Mouse (Mus musculus) activated CD4-positive, CD25-positive, alpha-beta regulatory T cell, adult 4 months (primary cell): ENCODE data around the gene Rfc4. TPM values are rescaled to one million over a fixed set of nuclear protein-coding genes. Genes with fewer than 3 reads are reported as not detected.

Source experiments
- ATAC-seq: one replicate; pipeline ENCODE4 v1.8.0; 2017
- polyA plus RNA-seq, 2 experiments: library from polyadenylated mRNA; unstranded; fragments of 100-300 nt; shearing (Covaris generic); gene quantifications; one replicate each; pipeline ENCODE4 v1.2.1; 2017

The Rfc4 gene
- polyA plus RNA-seq, 2 experiments from 2014 or later, result 51.8 to 68.2 TPM

DNA sequence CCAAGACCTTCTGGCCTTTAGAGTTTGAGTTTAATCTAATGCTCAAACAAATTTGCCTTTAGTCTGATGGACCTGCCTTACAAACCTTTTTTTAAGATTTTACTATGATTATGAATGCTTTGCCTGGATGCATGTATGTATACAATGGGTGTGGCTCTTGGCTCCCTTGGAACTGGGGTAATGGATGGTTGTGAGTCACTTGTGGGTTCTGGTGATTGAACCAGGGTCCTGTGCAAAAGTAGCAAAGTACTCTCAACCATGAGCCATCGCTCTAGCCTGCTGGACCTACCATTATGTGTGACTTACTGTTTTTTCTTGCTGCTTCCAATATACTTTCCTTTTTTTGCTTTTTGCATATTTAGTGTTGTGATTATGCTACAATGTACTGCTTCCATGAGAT lies 4.8 kb upstream of the Rfc4 start:
- no peak for ATAC-seq

DNA sequence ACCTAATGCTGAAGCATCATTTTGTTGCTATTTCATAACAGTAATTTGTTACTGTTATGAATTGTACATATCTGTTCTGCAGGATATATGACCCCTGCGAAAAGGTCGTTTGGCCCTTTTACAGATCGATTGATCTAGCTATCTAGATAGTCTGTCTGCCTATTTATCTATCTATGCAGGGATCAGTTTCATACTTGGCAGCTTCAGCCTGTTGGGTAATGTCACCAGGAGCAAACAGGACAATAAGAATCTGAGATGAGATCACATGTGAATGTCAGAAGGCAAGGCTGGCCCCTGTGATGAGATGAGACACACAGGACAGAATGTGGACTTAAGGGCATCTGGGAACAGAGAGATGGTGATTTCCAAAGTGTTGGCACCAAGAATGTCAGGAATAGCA lies 2.8 kb upstream of the Rfc4 start:
- no peak for ATAC-seq

DNA sequence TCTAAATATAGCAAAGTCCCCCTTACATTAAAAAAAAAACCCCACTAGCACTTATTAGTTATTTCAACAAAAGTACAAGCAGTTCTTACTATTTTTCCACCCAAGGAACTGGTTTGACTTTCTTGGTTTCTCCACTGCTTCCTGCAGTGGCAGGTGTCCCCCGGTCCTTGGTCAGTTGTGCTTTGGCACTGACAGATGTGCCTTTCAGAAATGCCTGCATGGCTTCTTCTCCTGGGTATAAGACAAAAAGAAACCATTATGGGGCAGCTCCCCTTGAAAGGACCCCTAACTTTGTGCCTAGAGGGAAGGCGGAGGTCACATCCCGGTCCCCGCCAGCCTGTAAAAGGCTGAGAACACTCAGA lies 245 bp downstream of the Rfc4 start:
- ATAC-seq, result no peak

DNA sequence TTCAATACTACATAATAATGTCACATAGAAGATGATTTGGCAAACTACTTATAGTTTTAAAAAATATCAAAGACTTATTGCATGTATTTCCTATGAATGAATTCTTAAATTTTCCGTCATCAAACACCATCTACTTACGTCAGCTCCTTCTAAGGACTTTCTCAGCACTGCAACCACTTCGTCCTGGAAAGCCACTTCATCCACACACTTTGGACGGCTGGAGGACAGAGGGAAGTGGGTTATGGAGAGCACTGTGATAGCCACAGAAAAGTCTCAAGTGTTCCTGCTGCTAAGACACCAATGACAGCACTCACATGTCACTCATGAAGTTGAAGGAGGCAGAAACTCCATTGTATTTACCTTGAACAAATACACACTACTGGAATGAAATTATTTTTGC lies 3.1 kb downstream of the Rfc4 start:
- no peak for ATAC-seq

DNA sequence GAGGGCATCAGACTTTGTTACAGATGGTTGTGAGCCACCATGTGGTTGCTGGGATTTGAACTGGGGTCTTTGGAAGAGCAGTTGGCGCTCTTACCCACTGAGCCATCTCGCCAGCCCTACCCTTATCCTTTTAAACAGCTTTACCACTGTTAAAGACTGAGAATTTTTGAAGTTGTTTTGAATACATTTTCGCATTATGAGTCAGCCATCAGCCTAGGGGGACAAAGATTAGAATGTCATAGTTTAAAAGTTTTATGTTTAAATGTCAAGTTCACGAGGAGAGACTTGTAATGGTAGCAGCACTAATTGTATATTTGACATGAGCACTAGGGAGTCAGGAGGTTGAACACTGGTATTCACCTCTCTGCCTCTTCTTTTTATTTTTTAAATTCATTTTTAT lies 4.4 kb downstream of the Rfc4 start:
- no peak for ATAC-seq

DNA sequence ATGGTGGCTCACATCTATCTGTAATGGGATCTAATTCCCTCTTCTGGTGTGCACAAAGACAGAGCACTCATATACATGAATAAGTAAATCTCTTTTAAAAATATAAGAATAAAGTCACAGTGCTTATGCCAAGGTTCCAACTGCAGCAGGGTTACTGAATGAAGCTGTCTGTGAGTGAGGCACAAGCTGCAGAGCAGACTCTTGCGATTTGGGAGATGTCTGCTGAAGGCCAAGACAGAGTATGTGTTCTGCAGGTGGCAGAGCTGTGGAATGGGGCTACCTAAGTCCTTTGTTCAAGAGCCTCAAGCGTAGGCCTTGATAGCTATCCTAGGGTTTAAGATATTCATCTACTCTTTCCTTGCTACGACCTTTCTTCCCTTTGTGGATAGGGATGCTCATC lies 5.1 kb downstream of the Rfc4 start:
- ATAC-seq, result no peak

DNA sequence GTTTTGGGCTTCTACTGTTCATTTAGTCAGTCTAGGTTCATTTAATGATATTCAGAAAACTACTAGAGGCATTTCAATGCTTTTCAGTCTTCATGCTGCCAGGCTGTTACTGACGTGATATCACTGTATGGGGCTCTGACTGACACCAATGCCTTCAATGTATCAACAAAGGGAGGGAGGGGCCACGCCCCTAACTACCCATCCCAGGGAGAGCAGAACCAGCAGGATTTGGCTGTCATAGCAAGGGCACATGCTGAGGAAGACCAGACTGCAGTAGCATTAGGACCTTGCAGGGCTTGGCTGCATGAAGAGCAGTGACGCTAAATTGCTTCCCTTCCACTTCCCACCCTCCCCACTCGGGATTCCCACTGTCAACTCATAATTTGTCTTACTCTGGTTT lies 10.4 kb downstream of the Rfc4 start:
- ATAC-seq, result no peak

DNA sequence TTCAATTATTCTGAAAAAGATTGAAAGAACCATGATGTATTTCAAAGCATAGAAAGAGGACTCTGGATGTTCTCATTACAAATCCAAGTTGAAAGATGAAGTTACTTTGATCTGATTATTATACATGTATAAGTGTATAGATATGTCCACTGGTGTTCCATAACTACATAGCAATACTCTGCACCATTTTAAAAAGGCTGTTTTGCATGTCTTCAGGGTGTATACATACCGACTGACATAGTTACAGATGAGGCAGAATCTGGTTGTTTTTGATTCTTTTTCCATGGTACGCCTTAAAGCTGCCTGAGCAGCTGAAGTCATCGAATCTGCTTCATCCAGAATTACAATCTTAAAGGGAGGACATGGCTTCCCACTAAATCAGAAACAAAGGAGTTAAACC lies 12.1 kb downstream of the Rfc4 start:
- no peak for ATAC-seq

DNA sequence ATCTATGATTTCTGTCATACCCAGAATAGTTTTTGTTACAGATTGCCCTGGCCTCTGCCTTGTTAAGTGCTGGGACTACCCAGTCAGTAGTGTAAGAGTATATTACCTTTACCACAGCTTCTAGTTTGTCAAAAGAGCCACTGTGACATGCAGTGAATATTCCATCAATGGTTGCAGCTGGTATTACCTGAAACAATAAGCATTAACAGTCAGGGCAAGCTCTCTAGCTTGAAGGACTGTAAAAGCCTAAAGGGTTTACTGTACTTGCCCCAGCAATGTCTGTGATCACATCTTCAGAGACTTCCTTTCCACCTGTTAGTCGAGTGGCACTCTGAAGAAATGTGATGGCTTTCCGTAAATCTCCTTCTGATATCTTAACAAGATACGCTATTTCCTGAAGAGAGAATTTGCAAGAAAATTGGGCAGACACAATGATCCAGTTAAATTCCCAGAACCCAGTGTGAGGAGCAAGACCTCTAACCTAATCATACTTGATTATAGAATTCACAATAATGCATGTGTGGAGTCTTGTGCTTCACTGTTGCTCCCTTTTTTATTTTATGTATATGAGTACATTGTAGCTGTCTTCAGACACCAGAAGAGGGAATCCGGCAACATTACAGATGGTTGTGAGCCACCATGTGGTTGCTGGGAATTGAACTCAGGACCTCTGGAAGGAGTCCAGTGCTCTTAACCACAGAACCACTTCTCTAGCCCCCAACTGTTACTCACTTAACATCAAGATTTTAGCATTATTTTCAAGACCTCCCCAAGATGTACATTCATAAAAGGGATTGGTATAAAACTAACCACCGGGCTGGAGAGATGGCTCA lies 13.0 kb downstream of the Rfc4 start:
- ATAC-seq, result no peak

DNA sequence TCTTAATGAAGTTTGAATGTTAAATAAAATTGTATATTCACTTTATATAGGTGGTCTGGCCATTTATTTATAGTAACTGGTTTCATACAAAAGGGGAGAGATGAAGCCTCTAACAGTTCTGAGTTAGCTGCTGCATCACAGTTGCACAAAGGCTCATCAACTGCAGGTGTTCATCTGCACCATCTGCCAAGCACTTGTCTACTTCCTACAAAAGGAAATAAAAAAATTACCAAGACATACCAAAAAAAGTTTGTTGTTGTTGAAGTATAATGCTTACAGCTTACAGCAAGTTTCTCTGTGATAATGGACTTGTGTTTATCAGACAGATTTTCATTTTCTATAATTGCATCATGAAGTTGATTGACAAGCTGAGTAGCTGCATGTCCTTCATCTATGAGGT lies 13.6 kb downstream of the Rfc4 start:
- no peak for ATAC-seq

DNA sequence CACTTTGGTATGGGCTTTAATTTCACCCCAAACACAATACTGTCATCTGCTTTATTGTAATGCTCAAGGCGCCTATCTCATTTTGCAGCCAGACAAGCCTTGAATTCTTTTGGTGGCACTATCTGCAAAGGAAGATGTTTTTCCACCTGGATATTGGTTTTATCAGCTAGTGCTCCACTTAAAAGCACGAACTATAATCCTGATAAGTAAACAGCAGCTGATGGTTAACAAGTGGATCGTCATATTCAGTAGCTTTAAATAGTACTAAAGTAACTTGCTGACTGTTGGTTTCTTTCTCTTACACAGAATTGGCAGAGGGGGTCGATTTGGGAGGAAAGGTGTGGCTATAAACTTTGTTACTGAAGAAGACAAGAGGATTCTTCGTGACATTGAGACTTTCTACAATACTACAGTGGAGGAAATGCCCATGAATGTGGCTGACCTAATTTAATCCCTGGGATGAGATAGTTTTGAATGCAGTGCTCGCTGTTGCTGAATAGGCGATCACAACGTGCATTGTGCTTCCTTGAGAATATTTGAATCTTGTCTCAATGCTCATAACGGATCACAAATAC lies 14.6 kb downstream of the Rfc4 start:
- no peak for ATAC-seq

DNA sequence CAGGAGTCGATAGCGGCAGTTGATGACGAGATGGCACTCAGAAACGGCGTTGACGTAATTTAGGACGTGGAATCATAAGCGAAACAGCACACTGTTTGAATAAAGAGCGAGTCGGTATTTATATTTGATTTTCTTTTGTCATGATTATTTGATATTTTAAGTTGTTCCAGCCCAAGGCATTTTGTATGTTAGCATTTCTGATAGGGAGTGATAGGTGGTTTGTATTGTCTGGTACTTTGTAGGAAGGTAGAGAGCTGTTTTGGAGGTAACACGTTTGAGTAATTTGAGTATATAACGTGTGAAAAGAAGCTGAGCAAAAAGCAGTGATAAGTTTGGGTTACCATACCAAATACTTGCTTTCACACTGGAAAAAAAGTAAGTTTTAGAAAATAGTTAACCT lies 15.2 kb downstream of the Rfc4 start:
- ATAC-seq, result no peak

DNA sequence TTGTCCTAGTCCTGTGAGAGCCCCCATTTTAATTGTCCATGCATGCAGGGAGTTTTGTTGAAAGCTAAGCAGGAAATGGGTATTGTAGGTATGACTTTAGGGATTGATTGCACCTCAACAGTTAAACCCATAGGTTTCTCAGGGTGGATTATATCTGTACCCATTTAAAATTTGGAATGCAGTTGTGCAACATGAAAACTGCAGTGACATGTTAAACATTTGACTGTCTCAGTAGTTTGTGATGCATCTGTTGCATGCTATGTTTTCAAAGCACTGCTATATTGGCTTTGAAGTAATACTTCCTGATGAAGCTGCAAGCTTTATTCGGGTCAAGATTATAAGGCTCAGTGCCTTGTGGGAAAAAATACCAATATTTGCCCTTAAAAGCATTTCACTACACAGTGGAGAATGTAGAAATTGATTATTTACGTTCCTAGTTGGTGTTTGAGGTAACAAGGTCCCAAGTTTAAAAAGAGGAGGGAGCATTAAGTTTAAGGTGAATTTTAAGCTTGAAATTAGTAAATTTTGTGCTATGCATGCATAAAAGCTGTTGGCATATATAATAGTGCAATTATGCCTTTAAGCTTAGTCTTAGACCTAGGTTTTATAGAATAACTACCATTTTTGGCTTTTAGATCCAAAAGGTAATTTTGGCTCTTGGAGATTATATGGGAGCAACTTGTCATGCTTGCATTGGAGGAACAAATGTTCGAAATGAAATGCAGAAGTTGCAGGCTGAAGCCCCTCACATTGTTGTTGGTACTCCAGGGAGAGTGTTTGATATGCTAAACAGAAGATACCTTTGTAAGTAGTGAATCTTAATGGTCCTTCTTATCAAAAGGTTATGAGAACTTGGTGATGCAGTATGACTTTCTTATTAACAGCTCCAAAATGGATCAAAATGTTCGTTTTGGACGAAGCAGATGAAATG lies 17.9 kb downstream of the Rfc4 start:
- no peak for ATAC-seq

DNA sequence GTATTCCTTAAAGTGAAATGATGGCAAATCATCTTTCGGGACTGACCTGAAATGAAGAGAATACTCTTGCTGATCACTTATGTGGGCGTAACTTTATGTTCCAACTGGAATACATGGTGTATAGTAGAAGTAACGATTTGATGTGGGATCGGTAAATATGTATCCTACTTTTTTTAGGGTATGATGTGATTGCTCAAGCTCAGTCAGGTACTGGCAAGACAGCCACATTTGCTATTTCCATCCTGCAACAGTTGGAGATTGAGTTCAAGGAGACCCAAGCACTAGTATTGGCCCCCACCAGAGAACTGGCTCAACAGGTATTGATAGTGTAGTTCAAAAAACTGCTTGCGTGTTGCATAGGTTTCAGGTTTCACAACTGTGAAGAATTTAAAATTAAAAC lies 18.6 kb downstream of the Rfc4 start:
- ATAC-seq, result no peak

DNA sequence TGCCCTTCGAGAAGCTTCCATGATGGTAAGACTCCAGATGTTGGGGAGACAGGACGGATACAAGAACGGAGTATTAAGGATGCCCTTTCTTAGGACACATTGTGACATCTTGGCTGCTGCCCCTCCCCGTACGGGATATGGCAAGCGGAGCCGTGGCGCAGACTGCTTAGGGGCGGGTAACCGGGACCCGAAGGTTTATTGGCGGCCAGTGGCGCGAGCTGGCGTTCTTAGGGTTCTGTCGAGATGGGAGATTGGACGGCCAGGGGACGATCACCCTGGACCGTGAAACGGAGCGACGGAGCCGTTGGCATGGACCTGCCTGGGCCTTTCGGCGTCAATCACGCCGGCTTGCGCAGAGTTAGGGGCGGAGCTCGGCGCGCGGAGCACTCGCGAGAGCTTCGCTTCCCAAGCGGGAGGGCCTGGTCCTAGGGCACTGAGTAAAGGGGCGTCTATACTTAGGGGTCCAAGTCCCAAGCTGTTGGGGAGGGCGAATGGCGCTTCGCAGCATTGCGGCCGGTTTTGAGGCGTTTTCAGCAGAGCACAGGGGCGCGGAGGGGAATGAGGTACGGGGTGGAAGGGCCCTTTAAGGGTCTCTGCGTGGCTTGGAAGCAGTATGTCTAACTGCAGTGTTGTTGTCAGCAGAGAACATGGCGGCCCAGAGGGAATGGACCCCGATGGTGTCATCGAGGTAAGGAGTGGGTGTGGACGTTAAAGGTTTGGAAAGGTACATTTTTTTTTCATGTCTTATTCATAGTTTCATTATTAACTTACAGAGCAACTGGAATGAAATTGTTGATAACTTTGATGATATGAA lies 19.4 kb downstream of the Rfc4 start:
- peak; percentile 55 for ATAC-seq

DNA sequence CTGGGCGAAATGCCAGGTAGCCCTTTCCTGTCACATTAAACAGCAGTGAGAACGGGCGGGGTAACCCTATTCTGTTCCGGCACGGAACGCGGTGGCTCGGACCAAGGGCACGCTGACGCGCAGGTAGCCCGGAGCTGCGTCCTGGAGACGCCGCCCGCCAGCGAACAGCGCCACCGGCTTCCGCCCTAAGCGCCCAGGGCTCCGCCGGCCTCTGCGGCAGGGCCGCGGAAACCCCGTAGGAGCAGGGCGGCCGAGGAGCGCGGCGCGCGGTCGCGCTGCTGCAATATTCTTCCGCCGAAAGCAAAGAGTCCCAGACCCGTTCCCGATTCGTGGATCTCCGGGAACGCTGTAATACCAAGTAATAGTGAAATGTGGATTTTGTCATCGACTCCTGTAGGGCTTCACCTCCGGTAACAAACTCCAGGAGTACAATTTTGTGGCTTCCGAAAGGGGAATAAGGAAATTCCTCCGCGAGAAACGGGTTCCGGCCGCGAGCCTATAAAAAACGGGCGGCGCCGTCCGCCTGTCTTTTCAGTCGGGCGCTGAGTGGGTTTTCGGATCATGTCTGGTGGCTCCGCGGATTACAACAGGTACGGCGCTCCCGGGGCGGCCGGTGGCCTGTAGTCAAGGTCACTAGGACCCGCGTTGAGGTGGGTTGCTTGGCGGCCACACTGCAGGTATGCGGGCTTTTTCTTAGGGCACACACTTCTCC lies 20.1 kb downstream of the Rfc4 start, which contains the start of gene Eif4a2:
TSS of gene Eif4a2 (plus strand) at position 214 of the 712 bp plus-strand sequence.
- peak; percentile 67 for ATAC-seq

DNA sequence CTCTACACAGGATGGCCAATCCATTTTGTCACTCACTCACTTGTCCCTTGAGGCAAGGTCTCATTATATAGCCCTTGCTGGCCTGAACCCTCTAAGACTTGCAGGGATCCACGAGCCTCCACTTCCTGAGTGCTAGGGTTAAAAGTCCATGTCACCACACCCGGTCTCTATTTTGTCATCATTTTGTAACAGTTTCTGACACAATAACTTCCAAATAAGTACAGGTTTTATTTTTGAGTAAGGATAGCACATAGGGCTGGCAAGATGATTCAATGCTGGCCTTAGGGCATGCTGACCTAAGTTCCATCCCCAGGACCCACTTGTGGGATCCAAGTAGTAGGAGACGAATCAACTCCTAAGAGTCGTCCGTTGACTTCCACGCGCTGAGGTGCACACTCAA lies 21.4 kb downstream of the Rfc4 start:
- ATAC-seq, result no peak

DNA sequence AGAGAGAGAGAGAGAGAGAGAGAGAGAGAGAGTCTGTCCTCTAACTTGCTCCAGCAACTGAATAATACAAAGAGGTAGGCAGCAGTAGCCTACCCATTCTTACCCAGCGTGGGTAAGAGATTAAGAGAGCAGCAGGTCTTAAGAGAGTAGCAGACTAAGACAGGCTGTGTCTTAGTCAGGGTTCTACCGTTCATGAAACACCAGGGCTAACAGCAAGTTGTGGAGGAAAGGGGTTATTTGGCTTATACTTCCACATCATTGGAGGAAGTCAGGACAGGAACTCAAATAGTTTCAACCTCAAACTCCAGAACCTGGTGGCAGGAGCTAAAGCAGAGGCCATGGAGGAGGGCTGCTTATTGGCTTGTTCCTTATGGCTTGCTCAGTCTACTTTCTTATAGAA lies 23.7 kb downstream of the Rfc4 start:
- no peak for ATAC-seq

DNA sequence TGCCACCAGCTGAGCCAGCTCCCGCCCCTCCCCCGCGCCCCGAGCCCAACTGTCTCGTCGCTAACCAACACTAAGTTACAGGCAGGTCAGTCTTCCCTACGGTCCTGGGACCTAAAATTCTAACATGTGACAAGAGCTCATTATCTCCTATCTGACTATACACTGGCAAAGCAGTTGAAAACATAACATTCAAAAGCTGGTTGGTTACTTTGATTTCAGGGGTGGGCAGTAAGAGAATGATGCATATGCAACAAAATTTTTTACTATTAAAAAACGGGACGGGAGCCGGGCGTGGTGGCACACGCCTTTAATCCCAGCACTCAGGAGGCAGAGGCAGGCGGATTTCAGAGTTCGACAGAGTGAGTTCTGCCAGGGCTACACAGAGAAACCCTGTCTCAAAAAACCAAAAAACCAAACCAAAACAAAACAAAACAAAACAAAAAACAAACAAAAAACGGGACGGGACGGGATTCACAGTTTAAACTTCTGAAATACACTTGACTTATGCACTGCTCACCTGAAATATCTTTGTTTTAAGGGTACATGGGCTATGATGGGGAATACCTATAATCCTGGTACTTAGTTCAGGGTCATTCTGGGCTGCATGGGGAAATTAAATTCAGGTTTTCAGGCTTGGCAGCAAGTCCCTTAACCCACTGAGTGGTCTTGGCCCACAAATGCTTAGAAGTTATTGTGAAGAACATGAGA lies 24.3 kb downstream of the Rfc4 start:
- no peak for ATAC-seq

DNA sequence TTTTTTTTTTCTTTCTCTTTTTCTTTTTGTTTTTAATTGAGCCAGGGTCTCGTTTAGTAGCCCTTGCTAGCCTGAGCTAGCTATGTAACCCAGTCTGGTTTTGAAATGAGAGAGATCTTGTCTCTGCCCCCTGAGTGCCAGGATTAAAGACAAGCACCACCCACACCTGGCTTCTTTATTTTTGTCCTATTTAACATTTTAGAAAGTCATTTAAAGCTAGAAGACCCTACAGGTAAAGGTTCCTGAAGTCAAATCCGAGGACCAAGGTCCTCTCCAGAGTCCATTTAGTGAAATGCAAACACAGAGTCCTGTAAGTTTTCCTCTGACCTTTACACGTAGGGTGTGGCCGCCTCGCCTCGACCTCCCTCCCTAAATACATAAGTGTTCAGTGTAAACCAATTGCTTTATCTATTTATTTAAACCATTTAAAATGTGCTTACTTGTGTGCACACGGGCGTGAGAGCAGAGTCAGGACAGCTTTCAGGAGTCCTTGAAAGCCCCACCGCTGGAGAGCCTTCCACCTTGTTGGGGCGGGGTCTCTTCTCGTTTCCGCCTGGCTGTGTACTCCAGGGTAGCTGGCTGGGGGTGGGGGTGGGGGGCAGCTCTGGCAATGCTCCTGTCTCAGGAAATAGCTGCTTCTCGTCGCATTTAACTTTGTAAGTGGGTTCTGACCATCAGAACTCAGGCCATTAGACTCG lies 25.0 kb downstream of the Rfc4 start:
- peak; percentile 47 for ATAC-seq

DNA sequence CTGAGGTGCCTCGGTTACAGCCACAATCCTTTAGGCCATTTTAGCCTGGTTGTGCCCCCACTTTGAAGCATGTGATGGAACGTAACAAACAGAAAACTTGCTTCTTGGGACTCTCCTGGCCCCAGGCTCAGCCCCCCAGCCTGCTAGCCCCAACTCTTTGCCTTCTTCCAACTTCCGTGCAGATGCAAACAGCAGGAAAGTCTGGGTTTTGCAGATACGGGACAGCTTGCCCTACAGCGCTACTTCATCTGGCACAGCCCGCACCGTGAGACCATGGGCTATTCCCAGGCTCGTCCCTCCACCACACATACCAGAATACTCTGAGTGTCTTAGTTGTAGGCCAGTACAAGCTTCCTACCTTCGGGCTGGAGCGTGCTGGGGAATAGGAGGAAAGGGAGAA lies 26.9 kb downstream of the Rfc4 start:
- ATAC-seq, result no peak
